Mouse (Mus musculus) midbrain, embryonic 13.5 days (tissue): Measurements from ENCODE around the gene Zc3h15. TPM values are rescaled to one million over a fixed set of nuclear protein-coding genes. Genes with fewer than 3 reads are reported as not detected.
A peak's percentile ranks its signal among the peaks of the same experiment; 100 is the strongest.

Experiments
- ATAC-seq: fragments of 200-750 bp; cut with Nextera tagmentation; 2 replicates; pipeline ENCODE4 v1.8.0; 2017; ENCODE audit warnings: mild to moderate bottlenecking, moderate TSS enrichment, moderate library complexity
- H3K27ac ChIP-seq: fragments of 300-500 bp; sonication (generic); 2 replicates; pipeline ENCODE4 v1.5.1; 2015; ENCODE audit warnings: inconsistent platforms, mild to moderate bottlenecking, moderate library complexity
- H3K27me3 ChIP-seq: fragments of 300-500 bp; sonication (generic); 2 replicates; pipeline ENCODE4 v1.6.1; 2015; ENCODE audit warnings: mild to moderate bottlenecking, inconsistent platforms
- H3K36me3 ChIP-seq: fragments of 300-500 bp; sonication (generic); 2 replicates; pipeline ENCODE4 v1.6.1; 2015; ENCODE audit warnings: mild to moderate bottlenecking, inconsistent platforms
- H3K4me1 ChIP-seq: fragments of 300-500 bp; sonication (generic); replicated peaks from 2 replicates; pipeline ENCODE4 v1.6.1; 2015; ENCODE audit warnings: inconsistent platforms
- H3K4me2 ChIP-seq: fragments of 300-500 bp; sonication (generic); replicated peaks from 2 replicates; pipeline ENCODE4 v1.6.1; 2015; ENCODE audit warnings: moderate library complexity, mild to moderate bottlenecking, inconsistent platforms
- H3K4me3 ChIP-seq: fragments of 300-500 bp; sonication (generic); replicated peaks from 2 replicates; pipeline ENCODE4 v1.5.1; 2015; ENCODE audit warnings: mild to moderate bottlenecking, inconsistent platforms
- H3K9ac ChIP-seq: fragments of 300-500 bp; sonication (generic); replicated peaks from 2 replicates; pipeline ENCODE4 v1.6.1; 2015; ENCODE audit warnings: mild to moderate bottlenecking, inconsistent platforms
- H3K9me3 ChIP-seq: fragments of 300-500 bp; sonication (generic); 2 replicates; pipeline ENCODE4 v1.6.1; 2016; ENCODE audit warnings: mild to moderate bottlenecking, inconsistent platforms
- WGBS: fragments of 180-500 bp; shearing (Covaris S2); methylation state at CpG from one replicate; pipeline ENCODE4 v1.1.7; 2015; 5-methylcytosine and 5-hydroxymethylcytosine counted together
- polyA plus RNA-seq: library from polyadenylated mRNA; unstranded; fragments of >200 nt; fragmentation: Nextera tagmentation; extraction: Ambion mirVana; gene quantifications from 2 replicates; pipeline ENCODE4 v1.2.1, GENCODE M21; 2015

Gene Zc3h15
- 191 and 224 TPM in 2 replicates for polyA plus RNA-seq

- under 1% methylated on average over 89 of the region's 100 CpGs for WGBS
- H3K9ac ChIP-seq: peak within 1 kb of the TSS; percentile 98
- ATAC-seq: peak; percentile 100
- H3K4me3 ChIP-seq: peak within 1 kb of the TSS; percentile 96
- H3K4me2 ChIP-seq: peak within 1 kb of the TSS; percentile 80
- peaks cover 35% of the 10 kb centered on the region for H3K4me1 ChIP-seq
- no peaks in the 10 kb centered on the region for H3K9me3 ChIP-seq
- no peaks in the 10 kb centered on the region for H3K27me3 ChIP-seq
- H3K36me3 ChIP-seq: no peaks in the 10 kb centered on the region
- H3K27ac ChIP-seq: peak within 1 kb of the TSS; percentile 92
Observed at GRCm38 (mm10) chr2:83644276-83645252, at the start of gene Zc3h15. Gene Zc3h15 (plus strand): TSS chr2:83644435.

GRCm38 (mm10) chr2:83620558-83621367 is 23.5 kb upstream of the Zc3h15 start:
- WGBS: 90% methylated on average over 11 of the region's 11 CpGs
- no peak overlapping the region for H3K27ac ChIP-seq
- H3K4me2 ChIP-seq: no peak overlapping the region
- H3K4me1 ChIP-seq: no peaks in the 10 kb centered on the region
- H3K9ac ChIP-seq: no peak overlapping the region
- no peaks in the 10 kb centered on the region for H3K27me3 ChIP-seq
- ATAC-seq: no peak
- no peaks in the 10 kb centered on the region for H3K9me3 ChIP-seq
- no peak overlapping the region for H3K4me3 ChIP-seq
- H3K36me3 ChIP-seq: no peaks in the 10 kb centered on the region

- Histone ChIP-seq H3K9me3 (no peaks in the 10 kb centered on the region), H3K4me1 (no peaks in the 10 kb centered on the region), H3K9ac (no peak overlapping the region), H3K27me3 (no peaks in the 10 kb centered on the region), H3K4me2 (no peak overlapping the region), H3K4me3 (no peak overlapping the region), H3K36me3 (no peaks in the 10 kb centered on the region), H3K27ac (no peak overlapping the region)
- ATAC-seq: no peak
- 89% methylated on average over 4 of the region's 4 CpGs for WGBS
Observed at GRCm38 (mm10) chr2:83621511-83621910, 22.7 kb upstream of the Zc3h15 start.

- H3K4me1 ChIP-seq: no peaks in the 10 kb centered on the region
- no peak overlapping the region for H3K4me2 ChIP-seq
- no peak overlapping the region for H3K9ac ChIP-seq
- WGBS: 51% methylated on average over 11 of the region's 11 CpGs
- H3K27me3 ChIP-seq: no peaks in the 10 kb centered on the region
- no peaks in the 10 kb centered on the region for H3K9me3 ChIP-seq
- H3K4me3 ChIP-seq: no peak overlapping the region
- peak; percentile 46; the same call in 1 of the 2 replicates for ATAC-seq
- no peaks in the 10 kb centered on the region for H3K36me3 ChIP-seq
- no peak overlapping the region for H3K27ac ChIP-seq
Observed at GRCm38 (mm10) chr2:83622792-83623191, 21.4 kb upstream of the Zc3h15 start.

- Histone ChIP-seq H3K9ac (no peak overlapping the region), H3K4me3 (no peak overlapping the region), H3K4me1 (no peaks in the 10 kb centered on the region), H3K9me3 (no peaks in the 10 kb centered on the region), H3K4me2 (no peak overlapping the region), H3K36me3 (no peaks in the 10 kb centered on the region), H3K27me3 (no peaks in the 10 kb centered on the region), H3K27ac (no peak overlapping the region)
- WGBS: 77% methylated on average over 4 of the region's 4 CpGs
- no peak for ATAC-seq
Observed at GRCm38 (mm10) chr2:83624045-83624444, 20.2 kb upstream of the Zc3h15 start.

GRCm38 (mm10) chr2:83625226-83626108 is 18.8 kb upstream of the Zc3h15 start:
- H3K9me3 ChIP-seq: no peaks in the 10 kb centered on the region
- no peak overlapping the region for H3K4me3 ChIP-seq
- H3K4me2 ChIP-seq: no peak overlapping the region
- no peaks in the 10 kb centered on the region for H3K27me3 ChIP-seq
- H3K27ac ChIP-seq: no peak overlapping the region
- WGBS: 30% methylated on average over 10 of the region's 10 CpGs
- H3K9ac ChIP-seq: no peak overlapping the region
- ATAC-seq: 0 out of 2 replicates have a peak, but pooled peaks have one; percentile 44
- no peaks in the 10 kb centered on the region for H3K4me1 ChIP-seq
- H3K36me3 ChIP-seq: no peaks in the 10 kb centered on the region

GRCm38 (mm10) chr2:83626881-83627280 is 17.4 kb upstream of the Zc3h15 start:
- no peak for ATAC-seq
- H3K4me2 ChIP-seq: no peak overlapping the region
- no peaks in the 10 kb centered on the region for H3K9me3 ChIP-seq

GRCm38 (mm10) chr2:83627495-83627894 is 16.7 kb upstream of the Zc3h15 start:
- H3K9ac ChIP-seq: no peak overlapping the region
- no peak overlapping the region for H3K4me3 ChIP-seq
- no peak overlapping the region for H3K4me2 ChIP-seq
- WGBS: 38% methylated on average over 9 of the region's 9 CpGs
- peak; percentile 75; the same call in 1 of the 2 replicates for ATAC-seq
- no peaks in the 10 kb centered on the region for H3K4me1 ChIP-seq
- H3K9me3 ChIP-seq: no peaks in the 10 kb centered on the region
- H3K27ac ChIP-seq: no peak overlapping the region
- no peaks in the 10 kb centered on the region for H3K27me3 ChIP-seq
- no peaks in the 10 kb centered on the region for H3K36me3 ChIP-seq

More at GRCm38 (mm10) chr2:83626881-83627280, 17.4 kb upstream of the Zc3h15 start:
- WGBS: 85% methylated on average over 9 of the region's 9 CpGs
- no peaks in the 10 kb centered on the region for H3K4me1 ChIP-seq
- H3K36me3 ChIP-seq: no peaks in the 10 kb centered on the region
- H3K9ac ChIP-seq: no peak overlapping the region
- no peak overlapping the region for H3K27ac ChIP-seq
- H3K4me3 ChIP-seq: no peak overlapping the region
- H3K27me3 ChIP-seq: no peaks in the 10 kb centered on the region

GRCm38 (mm10) chr2:83627932-83628331 is 16.3 kb upstream of the Zc3h15 start:
- Histone ChIP-seq H3K9ac (no peak overlapping the region), H3K4me1 (no peaks in the 10 kb centered on the region), H3K9me3 (no peaks in the 10 kb centered on the region), H3K4me3 (no peak overlapping the region), H3K36me3 (no peaks in the 10 kb centered on the region), H3K4me2 (no peak overlapping the region), H3K27ac (no peak overlapping the region), H3K27me3 (no peaks in the 10 kb centered on the region)
- peak; percentile 69 for ATAC-seq
- 77% methylated on average over 6 of the region's 6 CpGs for WGBS

GRCm38 (mm10) chr2:83641993-83642392 is 2.2 kb upstream of the Zc3h15 start:
- no peak overlapping the region for H3K4me2 ChIP-seq
- no peak overlapping the region for H3K9ac ChIP-seq
- no peaks in the 10 kb centered on the region for H3K36me3 ChIP-seq
- no peaks in the 10 kb centered on the region for H3K27me3 ChIP-seq
- no peaks in the 10 kb centered on the region for H3K9me3 ChIP-seq
- no peak overlapping the region for H3K4me3 ChIP-seq
- 95% methylated on average over 1 of the region's 1 CpGs for WGBS
- H3K27ac ChIP-seq: no peak overlapping the region
- ATAC-seq: no peak
- peaks cover 17% of the 10 kb centered on the region for H3K4me1 ChIP-seq

GRCm38 (mm10) chr2:83648916-83649315 is 4.7 kb downstream of the Zc3h15 start:
- peaks cover 31% of the 10 kb centered on the region for H3K4me1 ChIP-seq
- no peak overlapping the region for H3K4me3 ChIP-seq
- peaks cover 3% of the 10 kb centered on the region; the same call in 1 of the 2 replicates for H3K36me3 ChIP-seq
- H3K4me2 ChIP-seq: no peak overlapping the region
- WGBS: 83% methylated on average over 9 of the region's 9 CpGs
- H3K27ac ChIP-seq: no peak overlapping the region
- no peak for ATAC-seq
- H3K9ac ChIP-seq: no peak overlapping the region
- H3K27me3 ChIP-seq: no peaks in the 10 kb centered on the region
- H3K9me3 ChIP-seq: no peaks in the 10 kb centered on the region
